Mouse (Mus musculus) testis, adult 2 months (tissue): ENCODE measurements around the gene Cox7a2. TPM values are rescaled to one million over a fixed set of nuclear protein-coding genes. Genes with fewer than 3 reads are reported as not detected.
A peak's percentile ranks its signal among the peaks of the same experiment; 100 is the strongest.

Experiments used
- H3K27ac ChIP-seq: fragments of 200-500 bp; 2 replicates; pipeline ENCODE4 v1.5.1; 2012; ENCODE audit warnings: low read depth, low read length; ENCODE audit not compliant: control insufficient read depth, insufficient read depth
- H3K27me3 ChIP-seq: fragments of 200-500 bp; 2 replicates; pipeline ENCODE4 v1.6.1; 2012; ENCODE audit warnings: mild to moderate bottlenecking, low read length, moderate library complexity; ENCODE audit not compliant: control insufficient read depth, insufficient read depth
- H3K36me3 ChIP-seq: fragments of 200-500 bp; 2 replicates; pipeline ENCODE4 v1.6.1; 2012; ENCODE audit warnings: mild to moderate bottlenecking, low read length; ENCODE audit not compliant: control insufficient read depth, insufficient read depth
- H3K4me1 ChIP-seq: fragments of 200-500 bp; 2 replicates; pipeline ENCODE4 v1.6.1; 2012; ENCODE audit warnings: low read length; ENCODE audit not compliant: control insufficient read depth, insufficient read depth
- H3K4me3 ChIP-seq: fragments of 200-500 bp; 2 replicates; pipeline ENCODE4 v1.5.1; 2012; ENCODE audit warnings: low read depth, mild to moderate bottlenecking, low read length, moderate library complexity, mixed read lengths; ENCODE audit not compliant: control insufficient read depth
- CTCF ChIP-seq: fragments of 200-500 bp; IDR thresholded peaks from 2 replicates; pipeline ENCODE4 v1.5.1; 2012; ENCODE audit warnings: low read depth, mild to moderate bottlenecking, inconsistent platforms, low read length, moderate library complexity; ENCODE audit not compliant: control insufficient read depth, insufficient read depth, insufficient replicate concordance
- POLR2A ChIP-seq: fragments of 200-500 bp; IDR thresholded peaks from 2 replicates; pipeline ENCODE4 v1.6.1; 2012; ENCODE audit warnings: low read depth, mild to moderate bottlenecking, inconsistent platforms, low read length, moderate library complexity; ENCODE audit not compliant: control insufficient read depth
- polyA plus RNA-seq: library from polyadenylated mRNA; depleted of rRNA; stranded (reverse); fragments of >200 nt; gene quantifications from 2 replicates; pipeline ENCODE4 v1.2.3, GENCODE M21; 2012

Cox7a2 gene
- polyA plus RNA-seq, 1 experiment, result 612 TPM

DNA sequence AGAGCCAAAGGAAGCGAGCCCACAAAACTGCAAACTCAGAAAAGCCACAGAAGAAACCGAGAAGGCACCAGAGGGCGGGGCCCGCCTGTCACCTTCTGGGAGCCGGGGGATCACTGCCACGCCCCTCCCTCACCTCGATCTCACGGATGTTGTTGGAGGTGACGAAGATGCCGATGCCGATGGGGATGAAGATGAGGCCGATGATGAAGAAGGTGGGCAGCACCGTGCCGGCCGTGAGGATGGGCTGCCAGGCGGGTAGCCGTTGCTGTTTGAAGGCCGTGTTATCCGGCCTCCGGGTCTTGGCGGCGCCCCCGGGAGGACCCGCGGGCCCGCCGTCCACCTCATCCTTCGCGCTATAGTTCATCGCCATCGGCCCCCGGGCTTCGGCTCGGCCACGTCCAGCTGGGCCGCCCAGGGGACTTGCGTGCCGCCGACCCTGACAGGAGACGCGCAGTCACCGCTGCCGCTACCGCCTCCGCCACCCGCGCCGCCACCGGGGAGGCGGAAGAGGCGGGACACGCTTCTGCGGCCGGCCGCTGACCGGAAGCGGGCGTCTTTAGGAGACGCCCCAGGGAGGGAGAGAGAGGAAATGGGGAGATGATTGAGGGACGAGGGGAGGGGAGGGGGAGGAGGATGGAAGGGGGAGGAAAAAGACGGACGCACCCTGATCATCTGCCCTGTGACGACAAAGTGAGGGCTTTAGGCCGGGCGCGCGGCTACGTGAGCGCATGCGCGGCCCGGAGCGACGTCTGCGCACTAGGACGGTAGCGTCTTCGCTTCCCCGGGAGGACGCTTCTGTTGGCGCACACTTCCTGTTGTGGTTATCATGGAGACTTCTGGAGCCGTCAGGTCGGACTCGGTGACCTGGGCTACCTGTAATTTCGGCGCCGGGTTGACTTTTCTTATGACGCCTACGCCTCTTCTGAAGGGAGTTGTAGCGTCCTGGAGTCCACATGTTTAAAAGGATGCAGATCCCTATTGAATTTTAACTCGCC lies 33.5 kb upstream of the Cox7a2 start, which contains the start of gene Tmem30a:
Tmem30a (minus strand) TSS at position 667 of the 995 bp plus-strand sequence.
- Histone ChIP-seq H3K27me3 (no peaks in the 10 kb centered on the region), H3K4me3 (peak within 1 kb of the TSS; percentile 100), H3K4me1 (no peaks in the 10 kb centered on the region), H3K36me3 (no peaks in the 10 kb centered on the region), H3K27ac (peak within 1 kb of the TSS; percentile 97)
- TF ChIP-seq POLR2A (peak; percentile 95), CTCF (no peak)

DNA sequence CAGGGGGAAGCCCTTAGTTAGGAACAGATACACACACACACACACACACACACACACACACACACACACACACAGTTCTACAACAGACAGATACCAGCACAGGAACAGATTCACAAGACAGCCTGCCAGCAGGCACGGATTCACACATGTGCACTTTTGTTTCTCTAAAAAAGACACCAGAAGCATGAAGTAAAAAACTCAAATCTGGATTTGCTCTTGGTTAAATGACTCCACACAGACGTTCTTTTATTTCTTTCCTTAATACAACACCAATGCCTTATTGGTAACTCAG lies 26.1 kb upstream of the Cox7a2 start:
- H3K36me3 ChIP-seq, result no peaks in the 10 kb centered on the region
- TF ChIP-seq POLR2A (no peak), CTCF (no peak)
- H3K27me3 ChIP-seq, result no peaks in the 10 kb centered on the region
- H3K4me1 ChIP-seq, result no peaks in the 10 kb centered on the region
- H3K27ac ChIP-seq, result no peak overlapping the region
- no peak overlapping the region for H3K4me3 ChIP-seq

GRCm38 (mm10) chr9:79784934-79785793 lies 25.5 kb upstream of the Cox7a2 start:
- Histone ChIP-seq H3K27ac (no peak overlapping the region), H3K4me3 (no peak overlapping the region), H3K36me3 (no peaks in the 10 kb centered on the region), H3K27me3 (no peaks in the 10 kb centered on the region), H3K4me1 (no peaks in the 10 kb centered on the region)
- TF ChIP-seq CTCF (no peak), POLR2A (no peak)

- H3K4me1 ChIP-seq, result no peaks in the 10 kb centered on the region
- H3K27me3 ChIP-seq, result no peaks in the 10 kb centered on the region
- H3K27ac ChIP-seq, result no peak overlapping the region
- no peak for TF ChIP-seq POLR2A
- TF ChIP-seq CTCF, result no peak
- H3K36me3 ChIP-seq, result no peaks in the 10 kb centered on the region
- H3K4me3 ChIP-seq, result no peak overlapping the region
Measured at GRCm38 (mm10) chr9:79784439-79784838, 24.8 kb upstream of the Cox7a2 start.

DNA sequence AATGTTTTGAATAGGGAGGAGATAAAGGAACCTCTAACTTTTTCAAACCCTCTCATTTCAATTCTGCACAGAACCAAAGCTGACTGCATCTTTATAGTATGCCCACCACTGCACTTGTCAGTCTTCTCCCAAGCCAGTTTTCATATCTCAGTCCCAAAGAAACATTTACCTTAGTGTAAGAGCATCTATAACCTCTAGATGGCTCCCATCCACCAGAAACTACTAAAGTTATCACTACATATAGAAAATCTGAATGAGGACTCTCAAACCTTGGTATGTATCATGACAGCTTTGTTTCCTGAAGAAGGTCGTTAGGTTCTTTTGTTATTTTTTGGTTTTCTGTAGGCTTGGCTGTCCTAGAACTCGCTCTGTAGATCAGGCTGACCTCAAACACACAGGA lies 19.7 kb upstream of the Cox7a2 start:
- Histone ChIP-seq H3K36me3 (no peaks in the 10 kb centered on the region; the same call in 1 of the 2 replicates), H3K27me3 (no peaks in the 10 kb centered on the region), H3K4me3 (no peak overlapping the region), H3K4me1 (no peaks in the 10 kb centered on the region), H3K27ac (no peak overlapping the region)
- TF ChIP-seq CTCF, result no peak
- no peak for TF ChIP-seq POLR2A

DNA sequence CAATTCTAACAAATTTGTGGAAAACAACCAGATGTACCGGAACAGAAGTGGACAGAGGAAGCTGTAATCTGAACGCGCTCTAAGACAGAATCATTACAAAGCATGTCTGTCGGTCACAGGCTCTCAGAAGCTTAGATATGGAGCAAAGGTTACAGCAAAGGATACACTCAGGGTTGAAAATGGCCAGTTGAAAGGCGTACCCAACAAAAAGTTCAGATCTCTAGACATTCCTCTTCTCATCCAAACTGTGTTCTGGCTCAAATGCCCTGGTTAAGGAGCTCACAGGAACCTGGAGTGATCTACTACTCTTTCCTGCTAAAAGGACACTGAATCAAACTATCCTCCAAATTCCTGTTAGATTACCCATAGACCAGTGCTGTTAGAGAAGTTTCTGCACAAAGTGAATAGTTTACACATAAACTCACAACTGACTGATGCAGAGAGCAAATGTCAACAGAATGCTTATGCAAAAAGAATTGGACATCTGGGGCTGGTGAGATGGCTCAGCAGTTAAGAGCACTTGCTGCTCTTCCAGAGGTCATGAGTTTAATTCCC lies 7.4 kb upstream of the Cox7a2 start:
- no peak overlapping the region for H3K4me3 ChIP-seq
- H3K27me3 ChIP-seq, result no peaks in the 10 kb centered on the region
- no peaks in the 10 kb centered on the region for H3K4me1 ChIP-seq
- H3K27ac ChIP-seq, result no peak overlapping the region
- H3K36me3 ChIP-seq, result no peaks in the 10 kb centered on the region; the same call in 1 of the 2 replicates
- TF ChIP-seq POLR2A (no peak), CTCF (no peak)

- no peaks in the 10 kb centered on the region for H3K36me3 ChIP-seq
- no peak overlapping the region for H3K4me3 ChIP-seq
- no peaks in the 10 kb centered on the region for H3K4me1 ChIP-seq
- H3K27ac ChIP-seq, result no peak overlapping the region
- no peaks in the 10 kb centered on the region for H3K27me3 ChIP-seq
- TF ChIP-seq POLR2A (no peak), CTCF (no peak)
Measured at GRCm38 (mm10) chr9:79765329-79765728, 5.7 kb upstream of the Cox7a2 start.
